Mouse (Mus musculus) Patski (cell line): ENCODE data around the gene Pir. TPM values are rescaled to one million over a fixed set of nuclear protein-coding genes. Genes with fewer than 3 reads are reported as not detected.

Experiments used
- ATAC-seq: fragments of 100-300 bp; one replicate; pipeline ENCODE4 v1.8.0; 2021
- CTCF ChIA-PET: fragments of 350-600 bp; sonication (Branson Sonifier 250); formaldehyde crosslinking; loops from one replicate; lab custom pipeline; 2022; ENCODE audit warnings: inconsistent platforms; lab: Charles Lee
- POLR2A ChIA-PET: fragments of 350-600 bp; sonication (Branson Sonifier 250); formaldehyde crosslinking; loops from one replicate; lab custom pipeline; 2022; ENCODE audit warnings: antibody characterized with exemption, inconsistent platforms; lab: Charles Lee
- DNase-seq: peaks from one replicate; pipeline ENCODE4 v3.0.0-alpha.2; 2011; ENCODE audit warnings: low read depth, low spot score
- H3K27me3 ChIP-seq: fragments of 371-371 bp; one replicate; pipeline ENCODE4 v1.5.1; 2021
- CTCF ChIP-seq: fragments of 100-300 bp; IDR thresholded peaks from one replicate; pipeline ENCODE4 v1.5.1; 2021
- in situ Hi-C: fragments of 300-500 bp; cut with MboI; formaldehyde crosslinking; loops from 3 replicates; pipeline ENCODE4 v1.11.1; 2018; ENCODE audit warnings: low pct_unique_long_range_greater_than_20kb, mixed read lengths
- polyA plus RNA-seq: library from polyadenylated mRNA; unstranded; gene quantifications from one replicate; pipeline ENCODE4 v1.2.3, GENCODE M21; 2021

Gene Pir
- polyA plus RNA-seq, 1 experiment from 2014 or later: not detected

DNA sequence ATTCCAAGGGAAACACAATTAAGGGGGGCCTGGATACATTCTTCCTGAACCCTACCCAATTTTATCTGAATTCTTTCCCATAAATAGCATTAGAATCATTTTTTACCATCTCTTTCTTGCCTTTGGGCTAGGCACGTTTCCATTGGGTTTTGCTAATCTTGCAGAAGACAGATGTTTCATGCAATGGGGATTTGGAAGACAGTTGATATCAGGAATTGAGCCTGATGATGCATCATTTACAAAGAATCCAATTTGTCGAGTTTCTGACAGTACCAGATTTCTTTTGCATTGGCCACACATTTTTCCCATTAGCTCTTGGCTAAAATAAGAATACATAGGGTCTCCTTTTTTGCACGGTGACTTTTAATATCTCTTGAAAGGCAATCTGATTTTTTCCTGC is 61.6 kb downstream of the Pir start:
- POLR2A ChIA-PET: no interaction called here
- no peak for DNase-seq
- in situ Hi-C loops: no loop called here
- no peak for ATAC-seq
- CTCF ChIA-PET: no interaction called here
- peaks cover 6% of the 10 kb centered on the region for H3K27me3 ChIP-seq
- no peak for TF ChIP-seq CTCF

DNA sequence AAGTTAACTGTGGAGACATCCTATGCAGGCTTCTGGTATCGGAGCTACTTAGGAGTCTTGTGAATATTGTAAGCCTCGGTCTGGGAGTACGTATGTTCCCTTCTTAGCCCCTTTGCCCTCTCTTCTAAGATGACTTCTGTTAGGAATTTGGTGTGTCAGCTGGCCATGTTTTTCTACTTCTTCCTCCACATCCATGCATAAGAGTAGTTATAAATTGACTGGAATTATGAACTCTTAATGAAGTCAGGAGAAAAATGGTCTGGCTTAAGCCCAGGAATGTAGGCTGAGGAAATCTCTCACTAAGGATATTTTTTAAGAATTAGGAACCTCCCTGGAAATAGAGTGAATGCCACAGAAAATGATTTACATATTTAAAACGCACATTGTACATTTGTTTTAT is 69.4 kb downstream of the Pir start:
- CTCF ChIA-PET: no interaction called here
- ATAC-seq: no peak
- in situ Hi-C loops: no loop called here

DNA sequence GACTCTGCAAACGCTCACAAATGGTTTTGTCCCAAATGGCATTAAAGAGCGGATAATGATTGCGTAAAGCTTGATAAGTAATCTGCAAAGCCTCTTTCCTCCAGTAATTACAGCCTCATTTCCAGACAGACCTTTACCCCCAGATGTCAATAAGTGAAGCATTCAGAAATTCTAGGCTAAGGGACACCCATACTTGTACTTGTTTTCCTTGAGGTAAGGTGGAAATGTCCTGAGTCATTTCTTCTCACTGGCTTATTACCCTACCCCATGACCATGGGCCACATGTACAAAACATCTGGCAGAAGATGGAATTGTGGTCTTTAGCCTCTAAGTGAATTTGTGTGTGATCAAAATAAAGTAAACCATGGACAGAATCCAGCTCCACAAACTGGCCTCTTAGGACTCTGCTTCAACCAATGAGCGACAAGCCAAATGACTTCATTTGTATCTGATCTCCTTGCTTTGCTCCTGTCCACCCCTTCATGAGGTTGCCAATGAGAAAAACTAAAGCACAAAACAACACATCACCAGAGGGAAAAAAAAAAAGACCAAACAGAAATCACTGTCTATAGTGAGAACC is 76.3 kb downstream of the Pir start:
- in situ Hi-C loops: no loop called here
- DNase-seq: no peak
- peaks cover 10% of the 10 kb centered on the region for H3K27me3 ChIP-seq
- POLR2A ChIA-PET: no interaction called here
- CTCF ChIA-PET: no interaction called here
- no peak for TF ChIP-seq CTCF
- ATAC-seq: no peak

More for the DNA sequence above, 69.4 kb downstream of the Pir start:
- no peak for DNase-seq
- no peak for TF ChIP-seq CTCF
- POLR2A ChIA-PET: no interaction called here
- peaks cover 4% of the 10 kb centered on the region for H3K27me3 ChIP-seq

DNA sequence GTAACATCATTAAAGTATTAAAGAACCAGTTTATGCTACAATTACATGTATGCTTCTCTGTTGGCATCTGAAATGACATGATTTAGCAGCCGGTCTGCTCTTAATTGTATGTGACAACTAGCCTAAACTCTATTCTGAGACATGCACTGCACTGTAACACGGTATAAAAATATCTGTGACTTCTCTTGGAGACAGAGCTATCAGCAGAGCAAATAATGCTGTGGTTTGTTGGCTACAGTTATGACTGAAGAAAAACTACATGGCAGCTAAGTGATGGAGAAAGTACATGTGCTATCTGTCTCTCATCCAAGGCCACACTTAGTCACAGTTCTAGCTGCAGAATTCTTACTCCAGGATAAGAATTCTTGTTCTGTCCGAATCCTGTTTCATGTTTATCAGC is 79.8 kb downstream of the Pir start:
- DNase-seq (no peak), ATAC-seq (no peak)
- TF ChIP-seq CTCF: no peak
- CTCF ChIA-PET: interaction anchor here (0.9 to 1.0 kb wide), 2 partner anchors 11 to 13 kb away, joined by 3 read pairs; no protein-coding TSS in a partner anchor
- POLR2A ChIA-PET: no interaction called here
- H3K27me3 ChIP-seq: peaks cover 10% of the 10 kb centered on the region
- in situ Hi-C loops: no loop called here

DNA sequence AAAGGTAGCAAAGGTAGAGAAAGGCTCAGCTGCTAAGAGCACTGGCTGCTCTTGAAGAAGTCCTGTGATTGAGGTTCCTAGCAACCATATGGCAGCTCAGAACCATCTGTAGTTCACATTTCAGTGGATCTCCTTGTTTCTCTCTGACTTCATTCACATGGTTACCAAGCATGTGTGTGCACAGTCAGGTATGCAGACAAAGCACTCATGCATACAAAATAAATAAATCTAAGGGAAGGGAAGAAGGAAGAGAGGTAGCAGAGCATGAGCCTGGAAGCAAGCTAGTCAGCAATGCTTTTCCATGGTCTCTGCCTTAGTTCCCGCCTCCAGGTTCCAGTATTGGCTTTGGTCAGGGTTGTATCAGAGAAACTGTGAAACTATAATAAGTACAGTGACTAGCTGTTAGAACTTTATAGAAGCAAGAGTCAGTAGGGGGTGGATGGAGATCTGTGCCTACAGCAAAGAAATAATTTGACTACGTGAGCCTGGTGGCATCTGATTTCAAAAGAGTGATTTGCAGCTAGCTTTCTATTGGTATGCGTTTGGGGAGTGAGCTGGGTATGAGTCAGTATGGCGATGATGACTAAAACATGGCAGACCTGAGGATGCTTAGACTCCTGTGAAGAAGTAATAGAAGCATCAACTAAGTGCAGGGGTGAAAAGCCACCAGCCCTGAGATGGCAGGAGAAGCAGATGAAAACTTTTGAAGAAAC is 96.1 kb downstream of the Pir start:
- in situ Hi-C loops: no loop called here
- DNase-seq: no peak
- peak; percentile 65 for ATAC-seq
- H3K27me3 ChIP-seq: no peaks in the 10 kb centered on the region
- ChIA-PET CTCF (interaction anchor here (1.0 kb wide), 1 partner anchor 10 kb away, joined by 4 read pairs; no protein-coding TSS in a partner anchor), POLR2A (no interaction called here)
- TF ChIP-seq CTCF: no peak

DNA sequence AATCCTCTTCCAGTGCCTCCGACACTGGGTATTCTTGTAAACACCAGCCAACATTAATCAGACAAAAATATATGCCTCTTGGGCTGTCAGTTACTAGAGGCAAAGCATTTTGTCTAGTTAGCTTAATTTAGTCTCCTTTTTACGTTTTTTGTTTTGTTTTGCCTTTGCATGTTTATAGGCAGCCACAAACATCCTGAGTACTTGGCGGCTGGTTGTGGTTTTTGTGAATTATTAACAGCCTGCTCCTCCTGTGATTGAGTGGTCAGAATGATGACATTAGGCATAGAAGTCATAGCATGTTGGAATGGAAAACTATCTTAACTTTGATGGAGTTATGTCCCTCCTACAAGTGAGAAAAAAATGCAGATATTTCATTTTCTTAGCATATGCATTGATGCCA is 101.4 kb downstream of the Pir start:
- DNase-seq (no peak), ATAC-seq (no peak)
- POLR2A ChIA-PET: no interaction called here
- no peaks in the 10 kb centered on the region for H3K27me3 ChIP-seq
- TF ChIP-seq CTCF: no peak
- in situ Hi-C loops: no loop called here
- CTCF ChIA-PET: no interaction called here

DNA sequence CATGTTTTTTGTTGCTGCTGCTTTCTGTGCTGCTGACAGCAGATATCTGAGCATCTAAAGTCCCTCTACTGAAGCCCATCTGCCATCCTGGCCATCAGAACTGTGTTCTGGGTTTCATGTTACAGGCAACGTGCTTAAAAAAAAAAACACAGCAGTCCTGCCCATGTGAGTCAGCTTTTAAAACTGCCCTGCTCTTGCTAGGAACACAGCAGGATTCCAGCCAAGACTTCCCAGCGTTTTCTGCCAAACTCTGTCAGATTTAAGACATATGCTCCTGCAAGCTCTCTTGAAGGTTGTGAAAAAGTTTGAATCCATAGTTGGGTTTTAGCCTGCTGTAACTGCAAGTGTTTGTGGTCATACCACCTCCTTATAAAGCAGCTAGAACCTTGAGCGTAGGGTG is 103.9 kb downstream of the Pir start, which contains the start of gene Vegfd:
Gene Vegfd, plus strand, starts transcription at position 298 of the 400 bp plus-strand sequence.
- TF ChIP-seq CTCF: no peak
- H3K27me3 ChIP-seq: peaks cover 18% of the 10 kb centered on the region
- ChIA-PET POLR2A (no interaction called here), CTCF (interaction anchor here (1.0 to 1.2 kb wide), 3 partner anchors 11 to 189 kb away, joined by 3 to 6 read pairs (median 3); no protein-coding TSS in a partner anchor)
- peak; percentile 51 for ATAC-seq
- in situ Hi-C loops: no loop called here
- no peak for DNase-seq

DNA sequence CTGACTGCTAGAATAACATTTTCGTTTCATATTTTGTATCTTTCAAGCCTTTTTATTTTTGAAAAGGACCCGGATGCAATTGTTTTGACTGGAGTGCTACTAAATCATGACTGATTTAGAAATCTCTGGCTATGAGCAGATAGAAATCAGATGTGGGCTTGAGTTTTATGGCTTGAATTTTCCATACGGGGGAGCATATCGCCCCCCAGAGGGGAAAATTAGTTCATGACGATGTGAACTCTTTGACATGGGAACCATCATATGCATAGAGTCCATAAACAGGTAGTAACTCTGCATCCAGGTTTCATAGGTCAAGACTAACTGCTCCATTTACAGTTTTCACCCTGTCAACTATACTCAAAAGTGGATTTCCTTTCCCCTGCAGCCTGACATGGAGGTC is 105.4 kb downstream of the Pir start:
- CTCF ChIA-PET: interaction anchor here (1.6 kb wide), 1 partner anchor 9 kb away, joined by 4 read pairs; no protein-coding TSS in a partner anchor
- no peak for DNase-seq
- in situ Hi-C loops: no loop called here
- no peak for ATAC-seq
- POLR2A ChIA-PET: interaction anchor here (0.7 to 1.0 kb wide), 2 partner anchors 15 to 431 kb away, joined by 3 read pairs; no protein-coding TSS in a partner anchor
- TF ChIP-seq CTCF: peak; percentile 28
- peaks cover 18% of the 10 kb centered on the region for H3K27me3 ChIP-seq

DNA sequence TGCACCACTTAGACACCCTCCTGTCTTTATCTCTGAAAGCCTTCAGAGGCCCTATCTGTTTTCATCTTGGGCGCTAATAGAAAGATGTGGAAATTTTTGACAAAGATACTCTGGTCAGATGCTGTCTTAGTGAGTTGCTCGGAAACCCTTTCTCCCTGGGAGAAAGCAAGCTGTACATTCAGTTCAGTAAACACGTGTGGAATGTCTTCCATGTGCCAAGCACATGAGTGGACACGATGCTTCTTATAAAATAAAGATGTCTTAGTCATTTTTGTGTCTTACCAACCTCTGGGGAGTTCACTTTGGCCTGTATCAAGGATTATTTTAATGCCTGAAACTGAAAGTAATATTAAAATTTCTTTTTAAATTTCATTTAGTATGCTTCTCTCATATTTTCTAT is 110.5 kb downstream of the Pir start:
- TF ChIP-seq CTCF: no peak
- peaks cover 27% of the 10 kb centered on the region for H3K27me3 ChIP-seq
- CTCF ChIA-PET: no interaction called here
- ATAC-seq: no peak
- DNase-seq: no peak
- in situ Hi-C loops: no loop called here
- POLR2A ChIA-PET: no interaction called here

DNA sequence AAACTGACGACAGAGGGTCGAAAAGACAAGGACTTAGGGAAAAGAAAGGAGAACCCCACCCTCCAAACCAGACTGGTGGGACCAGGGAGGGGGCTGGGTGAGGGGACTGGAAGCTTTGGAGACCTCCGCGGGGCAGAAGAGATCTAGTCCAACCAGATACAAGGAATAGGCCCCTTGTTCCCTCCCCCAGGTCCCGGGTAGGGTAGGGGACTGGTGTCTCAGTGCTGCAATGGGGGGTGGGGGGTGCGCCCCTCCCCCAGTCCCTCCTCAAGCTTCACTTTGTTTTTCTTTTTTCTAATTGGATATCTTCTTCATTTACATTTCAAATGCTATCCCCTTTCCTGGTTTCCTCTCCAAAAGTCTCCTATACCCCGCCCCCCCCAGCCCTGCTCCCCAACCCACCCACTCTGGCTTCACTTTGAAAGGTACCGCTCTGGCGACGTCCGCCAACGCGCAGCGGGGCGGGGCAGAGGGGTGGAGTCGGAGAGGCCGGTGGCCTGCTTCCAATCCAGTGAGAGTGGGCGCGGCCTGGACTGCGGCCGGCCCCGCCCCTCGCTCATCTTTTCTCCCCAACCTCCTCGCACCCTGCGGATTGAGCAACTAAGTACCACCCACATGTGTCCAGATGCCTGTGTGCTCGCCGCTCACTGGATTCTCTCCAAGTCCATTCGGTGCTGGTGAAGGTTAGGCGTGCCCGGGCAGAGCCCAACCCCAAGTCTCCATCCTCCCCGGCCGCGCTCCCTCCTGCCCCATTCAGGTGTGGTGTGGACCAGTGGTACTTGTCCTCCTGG is 112.6 kb downstream of the Pir start:
- ChIA-PET CTCF (no interaction called here), POLR2A (interaction anchor here (0.7 kb wide), 1 partner anchor 38 kb away, joined by 4 read pairs; no protein-coding TSS in a partner anchor)
- ATAC-seq (peak; percentile 96), DNase-seq (no peak)
- no peak for TF ChIP-seq CTCF
- peaks cover 25% of the 10 kb centered on the region for H3K27me3 ChIP-seq
- in situ Hi-C loops: no loop called here
